Mouse (Mus musculus) CH12.LX (cell line): ENCODE data around the gene Spc24. TPM values are rescaled to one million over a fixed set of nuclear protein-coding genes. Genes with fewer than 3 reads are reported as not detected.

Experiments
- DNase-seq: peaks from one replicate; pipeline ENCODE4 v3.0.0-alpha.2; 2013; ENCODE audit errors: extremely low read depth
- H3K27ac ChIP-seq: 2 replicates; pipeline ENCODE4 v1.5.1; 2012; ENCODE audit warnings: low read depth, mild to moderate bottlenecking, control low read depth, moderate library complexity; ENCODE audit not compliant: insufficient read depth
- H3K27me3 ChIP-seq: replicated peaks from 2 replicates; pipeline ENCODE3; 2012; ENCODE audit warnings: inconsistent platforms
- H3K36me3 ChIP-seq, 2 experiments: replicated peaks in 1 of 2; 2 replicates each; pipeline versions ENCODE3 to v1.6.1; 2012; ENCODE audit warnings: inconsistent platforms in 1 of 2, low read length in 1 of 2, mild to moderate bottlenecking in 1 of 2, mixed read lengths in 1 of 2, moderate library complexity in 1 of 2; ENCODE audit not compliant: control insufficient read depth in 1 of 2, insufficient read depth in 1 of 2
- H3K4me1 ChIP-seq, 2 experiments: 2 replicates each; pipeline ENCODE4 v1.6.1; 2012; ENCODE audit warnings: inconsistent platforms in 1 of 2, moderate library complexity in 1 of 2; ENCODE audit not compliant: insufficient read depth in 2 of 2, control insufficient read depth in 1 of 2
- H3K4me2 ChIP-seq: 2 replicates; pipeline ENCODE4 v1.6.1; 2012; ENCODE audit warnings: low read depth, mild to moderate bottlenecking, control low read depth; ENCODE audit not compliant: poor library complexity, insufficient read depth, severe bottlenecking
- H3K4me3 ChIP-seq, 3 experiments: fragments of 150-350 bp in 1 of 3; sonication (generic) in 1 of 3; replicated peaks in 1 of 3; 2 replicates each; pipeline versions ENCODE3 to v1.5.1; 2011 to 2012; ENCODE audit warnings: low read depth in 2 of 3, low read length in 2 of 3, mild to moderate bottlenecking in 2 of 3, moderate library complexity in 2 of 3, control low read depth in 1 of 3, improper control_type of control experiment in 1 of 3, inconsistent platforms in 1 of 3, mixed read lengths in 1 of 3; ENCODE audit not compliant: poor library complexity in 1 of 3
- H3K79me2 ChIP-seq: replicated peaks from 2 replicates; pipeline ENCODE4 v1.6.1; 2012; ENCODE audit warnings: mild to moderate bottlenecking, moderate library complexity; ENCODE audit not compliant: control insufficient read depth, poor library complexity, insufficient read depth, severe bottlenecking; ENCODE audit errors: extremely low read depth
- H3K9ac ChIP-seq: 2 replicates; pipeline ENCODE4 v1.6.1; 2012; ENCODE audit warnings: low read depth, mild to moderate bottlenecking, control low read depth, moderate library complexity; ENCODE audit not compliant: insufficient read depth
- H3K9me3 ChIP-seq: replicated peaks from 2 replicates; pipeline ENCODE3; 2012; ENCODE audit warnings: low read length, inconsistent platforms, mixed read lengths
- CHD1 ChIP-seq: IDR thresholded peaks from 2 replicates; pipeline ENCODE4 v1.6.1; 2012; ENCODE audit warnings: low read depth, low read length, improper control_type of control experiment, inconsistent platforms
- CTCF ChIP-seq, 2 experiments: IDR thresholded peaks in 1 of 2; conservative IDR thresholded peaks in 1 of 2; 2 replicates each; pipeline ENCODE4 v1.5.1; 2011 to 2012; ENCODE audit warnings: low read depth in 2 of 2, low read length in 2 of 2, improper control_type of control experiment in 1 of 2, inconsistent platforms in 1 of 2, mild to moderate bottlenecking in 1 of 2, moderate library complexity in 1 of 2
- EP300 ChIP-seq: IDR thresholded peaks from 2 replicates; pipeline ENCODE4 v1.6.1; 2011; ENCODE audit warnings: low read length, improper control_type of control experiment
- IRF4 ChIP-seq: IDR thresholded peaks from 2 replicates; pipeline ENCODE4 v1.6.1; 2014; ENCODE audit warnings: low read depth, mild to moderate bottlenecking, inconsistent platforms, low read length, improper control_type of control experiment
- KAT2A ChIP-seq: IDR thresholded peaks from 2 replicates; pipeline ENCODE4 v1.6.1; 2012; ENCODE audit warnings: low read length, improper control_type of control experiment, inconsistent platforms; ENCODE audit not compliant: insufficient replicate concordance
- MAFK ChIP-seq: IDR thresholded peaks from 2 replicates; pipeline ENCODE4 v1.6.1; 2011; ENCODE audit warnings: low read length, improper control_type of control experiment; ENCODE audit not compliant: insufficient replicate concordance
- MAX ChIP-seq: IDR thresholded peaks from 2 replicates; pipeline ENCODE4 v1.6.1; 2011; ENCODE audit warnings: low read length, improper control_type of control experiment
- MXI1 ChIP-seq: IDR thresholded peaks from 2 replicates; pipeline ENCODE4 v1.6.1; 2011; ENCODE audit warnings: mild to moderate bottlenecking, low read depth, low read length, improper control_type of control experiment
- POLR2AphosphoS2 ChIP-seq: IDR thresholded peaks from 2 replicates; pipeline ENCODE4 v1.6.1; 2011; ENCODE audit warnings: low read depth, low read length, improper control_type of control experiment
- RAD21 ChIP-seq: IDR thresholded peaks from 2 replicates; pipeline ENCODE4 v1.6.1; 2011; ENCODE audit warnings: low read depth, mild to moderate bottlenecking, low read length, improper control_type of control experiment, moderate library complexity
- RCOR1 ChIP-seq: conservative IDR thresholded peaks from 2 replicates; pipeline ENCODE4 v1.6.1; 2012; ENCODE audit warnings: low read depth, mild to moderate bottlenecking, inconsistent platforms, low read length, improper control_type of control experiment
- TBP ChIP-seq: conservative IDR thresholded peaks from 2 replicates; pipeline ENCODE4 v1.6.1; 2011; ENCODE audit warnings: low read depth, low read length, improper control_type of control experiment
- TCF12 ChIP-seq: IDR thresholded peaks from 2 replicates; pipeline ENCODE4 v1.6.1; 2014; ENCODE audit warnings: low read depth, mild to moderate bottlenecking, inconsistent platforms, low read length, improper control_type of control experiment
- USF1 ChIP-seq: IDR thresholded peaks from 2 replicates; pipeline ENCODE4 v1.6.1; 2014; ENCODE audit warnings: low read depth, mild to moderate bottlenecking, inconsistent platforms, low read length, improper control_type of control experiment
- USF2 ChIP-seq: conservative IDR thresholded peaks from 2 replicates; pipeline ENCODE4 v1.6.1; 2011; ENCODE audit warnings: low read depth, low read length, improper control_type of control experiment
- ZMIZ1 ChIP-seq: IDR thresholded peaks from 2 replicates; pipeline ENCODE4 v1.6.1; 2012; ENCODE audit warnings: low read depth, mild to moderate bottlenecking, inconsistent platforms, low read length, improper control_type of control experiment
- dilution Hi-C: fragments of 300-500 bp; cut with MboI; formaldehyde crosslinking; loops from 2 replicates; pipeline ENCODE4 v1.14.3; 2020; ENCODE audit warnings: low sequenced_read_pairs; ENCODE audit not compliant: extremely low pct_unique_long_range_greater_than_20kb, extremely low pct_ligation_motif_present
- in situ Hi-C: fragments of 300-500 bp; cut with MboI; formaldehyde crosslinking; loops from 3 replicates; pipeline ENCODE4 v1.14.3; 2019; ENCODE audit warnings: low sequenced_read_pairs, low pct_ligation_motif_present, low pct_unique_long_range_greater_than_20kb, mixed read lengths
- polyA plus RNA-seq: library from polyadenylated mRNA; unstranded; fragments of >175 nt; gene quantifications from 2 replicates; pipeline ENCODE4 v1.2.1, GENCODE M21; 2012; ENCODE audit warnings: low read depth; ENCODE audit not compliant: insufficient read length
- total RNA-seq, 2 experiments: library from RNA; depleted of rRNA; stranded (reverse); fragments of 300-350 nt in 1 of 2; fragments of >200 nt in 1 of 2; gene quantifications; 2 replicates each; pipeline ENCODE4 v1.2.3; 2012 to 2014

Gene Spc24
- total and polyA plus RNA-seq, 3 experiments, result 74.3 to 83.2 (median 82.7) TPM

DNA sequence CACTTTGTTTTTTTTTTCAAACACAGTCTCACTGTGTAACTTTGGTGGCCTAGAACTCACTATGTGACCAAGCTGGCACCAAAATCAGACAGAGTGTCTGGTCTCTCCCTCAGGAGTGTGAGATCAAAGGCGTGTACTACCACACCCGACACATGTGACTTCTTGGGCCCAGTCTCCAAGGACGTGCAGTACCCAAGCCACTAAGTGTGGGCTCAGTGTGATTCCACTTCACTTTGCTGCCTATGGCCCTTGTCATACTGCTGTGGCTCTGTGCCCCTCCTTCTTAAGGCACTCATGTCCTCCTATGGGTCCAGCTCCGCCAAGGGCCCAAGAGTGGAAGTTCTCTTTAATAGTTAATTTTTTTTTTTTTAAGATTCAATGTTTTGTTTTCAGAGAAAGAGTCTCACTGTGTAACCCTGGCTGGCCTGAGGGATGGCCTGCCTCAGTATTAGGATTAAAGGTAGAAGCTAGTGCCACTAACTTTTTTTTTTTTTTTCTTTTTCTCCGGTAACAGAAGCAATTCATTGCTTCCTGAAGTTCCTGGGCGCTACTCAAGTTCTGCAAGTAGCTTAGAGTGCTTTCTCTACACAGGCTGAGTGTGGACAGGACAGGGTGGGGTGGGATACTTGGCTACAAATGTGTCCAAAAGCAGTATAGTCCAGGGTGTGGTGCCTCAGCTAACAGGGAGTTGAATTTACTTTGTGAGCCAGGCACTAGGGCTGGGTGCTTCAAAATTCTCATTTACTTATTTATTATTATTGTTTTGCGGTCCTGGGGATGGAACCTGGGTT lies 24.6 kb upstream of the Spc24 start:
- dilution Hi-C loops, result no loop called here
- Histone ChIP-seq H3K36me3 (no peaks in the 10 kb centered on the region), H3K79me2 (no peaks in the 10 kb centered on the region), H3K4me1 (no peaks in the 10 kb centered on the region), H3K9ac (no peak overlapping the region), H3K27ac (no peak overlapping the region), H3K4me3 (no peak overlapping the region), H3K4me2 (no peak overlapping the region), H3K27me3 (no peaks in the 10 kb centered on the region), H3K9me3 (no peaks in the 10 kb centered on the region)
- no peak for TF ChIP-seq ZMIZ1
- in situ Hi-C loops, result no loop called here
- DNase-seq, result no peak

DNA sequence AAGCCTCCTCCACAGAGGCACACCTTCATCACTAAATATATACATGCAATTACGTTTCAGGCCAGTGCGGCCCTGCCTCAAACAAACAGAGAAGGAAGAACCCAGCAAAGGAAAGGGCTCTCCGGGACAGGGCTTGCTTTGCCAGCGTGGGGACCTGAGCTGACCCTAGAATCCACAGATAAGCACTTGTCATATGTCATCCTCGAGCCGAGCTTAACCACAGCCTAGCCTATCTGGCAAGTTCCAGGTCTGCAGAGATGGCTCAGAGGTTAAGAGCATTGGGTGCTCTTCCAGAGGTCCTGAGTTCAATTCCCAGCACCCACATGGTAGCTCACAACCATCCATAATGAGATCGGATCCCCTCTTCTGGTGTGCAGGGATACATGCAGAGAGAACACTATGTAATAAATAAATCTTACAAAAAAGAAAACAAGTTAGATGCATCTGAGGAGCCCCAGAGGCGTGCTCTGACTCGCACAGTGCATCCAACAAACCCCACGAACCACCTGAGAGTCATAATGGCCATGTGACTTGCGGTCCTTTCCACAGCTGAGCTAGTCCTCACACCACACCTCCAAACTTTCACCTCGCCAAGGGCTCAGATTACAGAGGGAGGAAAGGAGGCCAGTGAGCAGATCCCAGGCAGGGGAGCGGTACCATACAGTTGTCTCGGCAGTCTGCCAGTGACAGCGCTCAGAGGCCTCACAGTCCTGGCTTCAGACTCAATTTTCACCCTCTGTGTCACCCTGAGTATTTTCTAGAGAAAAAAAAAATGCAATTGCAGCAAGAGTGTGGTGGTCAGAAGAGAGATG lies 21.8 kb upstream of the Spc24 start:
- dilution Hi-C loops, result no loop called here
- no peak overlapping the region for H3K27ac ChIP-seq

GRCm38 (mm10) chr9:21777726-21778125 lies 17.6 kb upstream of the Spc24 start:
- no peak for DNase-seq
- TF ChIP-seq POLR2AphosphoS2 (no peak), USF1 (no peak)
- no peaks in the 10 kb centered on the region for H3K4me1 ChIP-seq
- H3K36me3 ChIP-seq, result no peaks in the 10 kb centered on the region
- H3K9ac ChIP-seq, result no peak overlapping the region
- H3K9me3 ChIP-seq, result no peaks in the 10 kb centered on the region
- no peaks in the 10 kb centered on the region for H3K79me2 ChIP-seq
- no peaks in the 10 kb centered on the region for H3K27me3 ChIP-seq
- H3K4me2 ChIP-seq, result no peak overlapping the region
- in situ Hi-C loops (no loop called here), dilution Hi-C loops (no loop called here)
- H3K27ac ChIP-seq, result no peak overlapping the region
- no peak overlapping the region for H3K4me3 ChIP-seq

More for the DNA sequence above, 21.8 kb upstream of the Spc24 start:
- Histone ChIP-seq H3K4me2 (no peak overlapping the region), H3K4me3 (no peak overlapping the region), H3K79me2 (no peaks in the 10 kb centered on the region), H3K36me3 (no peaks in the 10 kb centered on the region), H3K27me3 (no peaks in the 10 kb centered on the region), H3K9ac (no peak overlapping the region), H3K9me3 (no peaks in the 10 kb centered on the region), H3K4me1 (no peaks in the 10 kb centered on the region)
- TF ChIP-seq ZMIZ1 (no peak), MXI1 (no peak), MAFK (no peak), RAD21 (no peak), RCOR1 (no peak), IRF4 (no peak), USF2 (no peak), KAT2A (no peak), TCF12 (no peak), CHD1 (no peak), TBP (no peak), MAX (no peak), CTCF (conservative IDR thresholded peaks at IDR 0.05 in 1 of 2, IDR thresholded peaks at IDR 0.05 in 1 of 2; ENCODE audit: low read depth in 2 of 2, low read length in 2 of 2) (no peak), EP300 (no peak)
- in situ Hi-C loops, result no loop called here
- no peak for DNase-seq
